Mouse (Mus musculus) CH12.LX (cell line): Measurements from ENCODE around the gene 4930438A08Rik. TPM values are rescaled to one million over a fixed set of nuclear protein-coding genes. Genes with fewer than 3 reads are reported as not detected.

Source experiments
- DNase-seq: peaks from one replicate; pipeline ENCODE4 v3.0.0-alpha.2; 2013; ENCODE audit errors: extremely low read depth
- H3K27ac ChIP-seq: 2 replicates; pipeline ENCODE4 v1.5.1; 2012; ENCODE audit warnings: low read depth, mild to moderate bottlenecking, control low read depth, moderate library complexity; ENCODE audit not compliant: insufficient read depth
- H3K27me3 ChIP-seq: replicated peaks from 2 replicates; pipeline ENCODE3; 2012; ENCODE audit warnings: inconsistent platforms
- H3K36me3 ChIP-seq, 2 experiments: replicated peaks in 1 of 2; 2 replicates each; pipeline versions ENCODE3 to v1.6.1; 2012; ENCODE audit warnings: inconsistent platforms in 1 of 2, low read length in 1 of 2, mild to moderate bottlenecking in 1 of 2, mixed read lengths in 1 of 2, moderate library complexity in 1 of 2; ENCODE audit not compliant: control insufficient read depth in 1 of 2, insufficient read depth in 1 of 2
- H3K4me1 ChIP-seq, 2 experiments: 2 replicates each; pipeline ENCODE4 v1.6.1; 2012; ENCODE audit warnings: inconsistent platforms in 1 of 2, moderate library complexity in 1 of 2; ENCODE audit not compliant: insufficient read depth in 2 of 2, control insufficient read depth in 1 of 2
- H3K4me2 ChIP-seq: 2 replicates; pipeline ENCODE4 v1.6.1; 2012; ENCODE audit warnings: low read depth, mild to moderate bottlenecking, control low read depth; ENCODE audit not compliant: poor library complexity, insufficient read depth, severe bottlenecking
- H3K4me3 ChIP-seq, 3 experiments: fragments of 150-350 bp in 1 of 3; sonication (generic) in 1 of 3; replicated peaks in 1 of 3; 2 replicates each; pipeline versions ENCODE3 to v1.5.1; 2011 to 2012; ENCODE audit warnings: low read depth in 2 of 3, low read length in 2 of 3, mild to moderate bottlenecking in 2 of 3, moderate library complexity in 2 of 3, control low read depth in 1 of 3, improper control_type of control experiment in 1 of 3, inconsistent platforms in 1 of 3, mixed read lengths in 1 of 3; ENCODE audit not compliant: poor library complexity in 1 of 3
- H3K79me2 ChIP-seq: replicated peaks from 2 replicates; pipeline ENCODE4 v1.6.1; 2012; ENCODE audit warnings: mild to moderate bottlenecking, moderate library complexity; ENCODE audit not compliant: control insufficient read depth, poor library complexity, insufficient read depth, severe bottlenecking; ENCODE audit errors: extremely low read depth
- H3K9ac ChIP-seq: 2 replicates; pipeline ENCODE4 v1.6.1; 2012; ENCODE audit warnings: low read depth, mild to moderate bottlenecking, control low read depth, moderate library complexity; ENCODE audit not compliant: insufficient read depth
- H3K9me3 ChIP-seq: replicated peaks from 2 replicates; pipeline ENCODE3; 2012; ENCODE audit warnings: low read length, inconsistent platforms, mixed read lengths
- CTCF ChIP-seq, 2 experiments: IDR thresholded peaks in 1 of 2; conservative IDR thresholded peaks in 1 of 2; 2 replicates each; pipeline ENCODE4 v1.5.1; 2011 to 2012; ENCODE audit warnings: low read depth in 2 of 2, low read length in 2 of 2, improper control_type of control experiment in 1 of 2, inconsistent platforms in 1 of 2, mild to moderate bottlenecking in 1 of 2, moderate library complexity in 1 of 2
- E2F4 ChIP-seq: IDR thresholded peaks from 2 replicates; pipeline ENCODE4 v1.6.1; 2011; ENCODE audit warnings: low read depth, low read length, improper control_type of control experiment; ENCODE audit not compliant: insufficient replicate concordance
- ELF1 ChIP-seq: IDR thresholded peaks from 2 replicates; pipeline ENCODE4 v1.6.1; 2014; ENCODE audit warnings: low read depth, mild to moderate bottlenecking, inconsistent platforms, low read length, improper control_type of control experiment
- EP300 ChIP-seq: IDR thresholded peaks from 2 replicates; pipeline ENCODE4 v1.6.1; 2011; ENCODE audit warnings: low read length, improper control_type of control experiment
- ETS1 ChIP-seq: conservative IDR thresholded peaks from 2 replicates; pipeline ENCODE4 v1.6.1; 2012; ENCODE audit warnings: low read depth, mild to moderate bottlenecking, inconsistent platforms, low read length, improper control_type of control experiment, moderate library complexity
- GABPA ChIP-seq: IDR thresholded peaks from 2 replicates; pipeline ENCODE4 v1.6.1; 2012; ENCODE audit warnings: low read depth, low read length, improper control_type of control experiment, inconsistent platforms; ENCODE audit not compliant: insufficient replicate concordance
- HCFC1 ChIP-seq: IDR thresholded peaks from 2 replicates; pipeline ENCODE4 v1.6.1; 2012; ENCODE audit warnings: low read depth, mild to moderate bottlenecking, inconsistent platforms, low read length, improper control_type of control experiment
- IRF4 ChIP-seq: IDR thresholded peaks from 2 replicates; pipeline ENCODE4 v1.6.1; 2014; ENCODE audit warnings: low read depth, mild to moderate bottlenecking, inconsistent platforms, low read length, improper control_type of control experiment
- JUND ChIP-seq: conservative IDR thresholded peaks from 2 replicates; pipeline ENCODE4 v1.6.1; 2011; ENCODE audit warnings: low read depth, low read length, improper control_type of control experiment
- MAFK ChIP-seq: IDR thresholded peaks from 2 replicates; pipeline ENCODE4 v1.6.1; 2011; ENCODE audit warnings: low read length, improper control_type of control experiment; ENCODE audit not compliant: insufficient replicate concordance
- MAX ChIP-seq: IDR thresholded peaks from 2 replicates; pipeline ENCODE4 v1.6.1; 2011; ENCODE audit warnings: low read length, improper control_type of control experiment
- MAZ ChIP-seq: IDR thresholded peaks from 2 replicates; pipeline ENCODE4 v1.6.1; 2012; ENCODE audit warnings: low read depth, mild to moderate bottlenecking, inconsistent platforms, low read length, improper control_type of control experiment, moderate library complexity
- MEF2A ChIP-seq: IDR thresholded peaks from 2 replicates; pipeline ENCODE4 v1.6.1; 2014; ENCODE audit warnings: low read depth, mild to moderate bottlenecking, inconsistent platforms, low read length, improper control_type of control experiment, borderline replicate concordance
- MXI1 ChIP-seq: IDR thresholded peaks from 2 replicates; pipeline ENCODE4 v1.6.1; 2011; ENCODE audit warnings: mild to moderate bottlenecking, low read depth, low read length, improper control_type of control experiment
- MYC ChIP-seq: IDR thresholded peaks from 2 replicates; pipeline ENCODE4 v1.6.1; 2011; ENCODE audit warnings: low read depth, mild to moderate bottlenecking, improper control_type of control experiment, low read length
- NELFE ChIP-seq: IDR thresholded peaks from 2 replicates; pipeline ENCODE4 v1.6.1; 2011; ENCODE audit warnings: low read depth, low read length, improper control_type of control experiment
- NRF1 ChIP-seq: IDR thresholded peaks from 2 replicates; pipeline ENCODE4 v1.6.1; 2014; ENCODE audit warnings: low read depth, mild to moderate bottlenecking, inconsistent platforms, low read length, improper control_type of control experiment, moderate library complexity
- POLR2A ChIP-seq: IDR thresholded peaks from 2 replicates; pipeline ENCODE4 v1.6.1; 2011; ENCODE audit warnings: low read depth, mild to moderate bottlenecking, improper control_type of control experiment, low read length
- RCOR1 ChIP-seq: conservative IDR thresholded peaks from 2 replicates; pipeline ENCODE4 v1.6.1; 2012; ENCODE audit warnings: low read depth, mild to moderate bottlenecking, inconsistent platforms, low read length, improper control_type of control experiment
- SMC3 ChIP-seq: IDR thresholded peaks from 2 replicates; pipeline ENCODE4 v1.6.1; 2011; ENCODE audit warnings: low read depth, low read length, improper control_type of control experiment
- TCF12 ChIP-seq: IDR thresholded peaks from 2 replicates; pipeline ENCODE4 v1.6.1; 2014; ENCODE audit warnings: low read depth, mild to moderate bottlenecking, inconsistent platforms, low read length, improper control_type of control experiment
- UBTF ChIP-seq: IDR thresholded peaks from 2 replicates; pipeline ENCODE4 v1.6.1; 2012; ENCODE audit warnings: low read depth, mild to moderate bottlenecking, inconsistent platforms, low read length, improper control_type of control experiment, moderate library complexity
- ZC3H11A ChIP-seq: IDR thresholded peaks from 2 replicates; pipeline ENCODE4 v1.6.1; 2012; ENCODE audit warnings: low read depth, mild to moderate bottlenecking, inconsistent platforms, low read length, improper control_type of control experiment
- ZKSCAN1 ChIP-seq: IDR thresholded peaks from 2 replicates; pipeline ENCODE4 v1.6.1; 2012; ENCODE audit warnings: low read depth, inconsistent platforms, low read length, improper control_type of control experiment, borderline replicate concordance
- ZMIZ1 ChIP-seq: IDR thresholded peaks from 2 replicates; pipeline ENCODE4 v1.6.1; 2012; ENCODE audit warnings: low read depth, mild to moderate bottlenecking, inconsistent platforms, low read length, improper control_type of control experiment
- ZNF384 ChIP-seq: IDR thresholded peaks from 2 replicates; pipeline ENCODE4 v1.6.1; 2012; ENCODE audit warnings: low read depth, low read length, improper control_type of control experiment, inconsistent platforms
- dilution Hi-C: fragments of 300-500 bp; cut with MboI; formaldehyde crosslinking; loops from 2 replicates; pipeline ENCODE4 v1.14.3; 2020; ENCODE audit warnings: low sequenced_read_pairs; ENCODE audit not compliant: extremely low pct_unique_long_range_greater_than_20kb, extremely low pct_ligation_motif_present
- in situ Hi-C: fragments of 300-500 bp; cut with MboI; formaldehyde crosslinking; loops from 3 replicates; pipeline ENCODE4 v1.14.3; 2019; ENCODE audit warnings: low sequenced_read_pairs, low pct_ligation_motif_present, low pct_unique_long_range_greater_than_20kb, mixed read lengths
- polyA plus RNA-seq: library from polyadenylated mRNA; unstranded; fragments of >175 nt; gene quantifications from 2 replicates; pipeline ENCODE4 v1.2.1, GENCODE M21; 2012; ENCODE audit warnings: low read depth; ENCODE audit not compliant: insufficient read length
- total RNA-seq, 2 experiments: library from RNA; depleted of rRNA; stranded (reverse); fragments of 300-350 nt in 1 of 2; fragments of >200 nt in 1 of 2; gene quantifications; 2 replicates each; pipeline ENCODE4 v1.2.3; 2012 to 2014

4930438A08Rik gene
- total and polyA plus RNA-seq, 3 experiments, result not detected

DNA sequence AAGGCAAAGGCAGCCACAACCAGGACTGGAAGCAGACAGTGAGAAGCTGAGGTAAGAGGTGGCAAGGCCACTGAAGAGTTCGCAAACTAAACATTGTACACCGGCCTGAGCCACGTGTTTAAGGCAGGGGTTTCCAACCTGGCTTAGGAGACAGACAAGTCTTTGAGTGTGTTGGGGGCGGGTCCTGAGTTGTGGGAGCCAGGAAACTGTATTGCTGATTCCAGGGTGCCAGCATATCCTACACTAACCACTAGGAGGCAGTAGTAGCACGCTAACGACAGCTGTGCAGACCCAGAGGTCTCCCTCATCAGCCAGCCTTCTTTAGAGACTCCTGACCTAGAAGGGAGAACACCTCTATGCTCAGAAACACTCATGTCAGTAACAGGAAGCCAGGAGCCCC lies 39.4 kb upstream of the 4930438A08Rik start:
- Histone ChIP-seq H3K4me1 (peaks cover 9 to 19% of the 10 kb centered on the region in 2 experiments), H3K4me3 (no peak overlapping the region), H3K27me3 (peaks cover 58% of the 10 kb centered on the region)
- TF ChIP-seq ZC3H11A (peak; percentile 66), MYC (peak; percentile 90; the same call in 1 of the 2 replicates), MXI1 (peak; percentile 91), TCF12 (peak; percentile 77), POLR2A (peak; percentile 37; the same call in 1 of the 2 replicates), RCOR1 (0 out of 2 replicates have a peak, but pooled peaks have one; percentile 74), ZKSCAN1 (no peak), UBTF (no peak), CTCF (conservative IDR thresholded peaks at IDR 0.05 in 1 of 2, IDR thresholded peaks at IDR 0.05 in 1 of 2; ENCODE audit: low read depth in 2 of 2, low read length in 2 of 2) (peak; percentile 99 to 100), ZMIZ1 (no peak), SMC3 (peak; percentile 95), MEF2A (peak; percentile 82), MAZ (peak; percentile 88), ETS1 (peak; percentile 48), GABPA (no peak), ZNF384 (peak; percentile 45; the same call in 1 of the 2 replicates), EP300 (no peak), ELF1 (peak; percentile 75), IRF4 (peak; percentile 87), HCFC1 (peak; percentile 52; the same call in 1 of the 2 replicates), E2F4 (peak; percentile 72; the same call in 1 of the 2 replicates), NRF1 (peak; percentile 36; the same call in 1 of the 2 replicates), NELFE (peak; percentile 54; the same call in 1 of the 2 replicates), MAX (peak; percentile 94), JUND (peak; percentile 70), MAFK (no peak; the same call in 1 of the 2 replicates)
- TF ChIP-seq, all 38 proteins: peak for 20
- in situ Hi-C loops (loop anchor here (10.0 kb wide), 2 partner anchors 280 to 350 kb away; no protein-coding TSS in a partner anchor), dilution Hi-C loops (no loop called here)
- peak overlapping the region; percentile 1; the same call in 1 of the 2 replicates for H3K9ac ChIP-seq
- H3K27ac ChIP-seq, result no peak overlapping the region
- no peaks in the 10 kb centered on the region for H3K9me3 ChIP-seq
- peak overlapping the region; percentile 37 for H3K4me2 ChIP-seq
- peak; percentile 94 for DNase-seq
- no peaks in the 10 kb centered on the region for H3K79me2 ChIP-seq
- H3K36me3 ChIP-seq, result no peaks in the 10 kb centered on the region
